Mouse (Mus musculus): Measurements from ENCODE around the gene Gm21958.

DNA sequence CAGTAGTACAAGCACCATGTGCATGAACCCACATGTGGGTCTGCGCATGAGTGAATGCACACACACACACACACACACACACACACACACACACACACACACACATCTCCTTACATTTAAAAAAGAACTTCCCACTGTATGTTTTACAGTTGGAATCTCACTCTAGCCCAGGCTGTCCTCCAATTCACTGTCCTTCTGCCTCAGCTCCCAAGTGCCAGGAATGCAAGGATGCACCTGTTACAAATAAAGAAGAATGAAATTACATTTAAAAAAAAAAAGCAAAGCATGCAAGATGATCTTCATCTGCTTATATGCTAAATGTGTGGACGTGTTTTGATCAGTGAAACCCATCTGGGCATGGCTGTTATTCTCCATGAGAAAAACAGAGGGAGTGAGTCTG is 37.3 kb downstream of the Gm21958 start:
- TF ChIP-seq MAFK (IDR thresholded peaks at IDR 0.05; ENCODE audit: borderline replicate concordance, low read depth, low read length) (no peak), NRF1 (IDR thresholded peaks at IDR 0.05; ENCODE audit: insufficient read depth, low read depth, low read length, poor library complexity, severe bottlenecking) (no peak), CTCF (IDR thresholded peaks at IDR 0.05 in 2 of 3, conservative IDR thresholded peaks at IDR 0.05 in 1 of 3; ENCODE audit: control insufficient read depth in 1 of 3, insufficient read depth in 1 of 3, low read depth in 2 of 3, low read length in 3 of 3, poor library complexity in 1 of 3, severe bottlenecking in 1 of 3) (no peak)

Measured in MEL (cell line).